Mouse (Mus musculus) embryonic facial prominence, embryonic 10.5 days (tissue): ENCODE measurements around the gene Gnat1. TPM values are rescaled to one million over a fixed set of nuclear protein-coding genes. Genes with fewer than 3 reads are reported as not detected.

Experiments used
- DNase-seq: peaks from one replicate; pipeline ENCODE4 v3.0.0-alpha.2; 2017; ENCODE audit warnings: low spot score
- H3K27ac ChIP-seq: fragments of 300-500 bp; sonication (generic); replicated peaks from 2 replicates; pipeline ENCODE4 v1.5.1; 2016; ENCODE audit warnings: mild to moderate bottlenecking
- H3K27me3 ChIP-seq: fragments of 300-500 bp; sonication (generic); replicated peaks from 2 replicates; pipeline ENCODE4 v1.6.1; 2016; ENCODE audit warnings: low read depth, mild to moderate bottlenecking; ENCODE audit not compliant: poor library complexity, severe bottlenecking
- H3K36me3 ChIP-seq: fragments of 300-500 bp; sonication (generic); replicated peaks from 2 replicates; pipeline ENCODE4 v1.6.1; 2016; ENCODE audit warnings: mild to moderate bottlenecking, moderate library complexity
- H3K4me1 ChIP-seq: fragments of 300-500 bp; sonication (generic); 2 replicates; pipeline ENCODE4 v1.6.1; 2016
- H3K4me3 ChIP-seq: fragments of 300-500 bp; sonication (generic); 2 replicates; pipeline ENCODE4 v1.5.1; 2016; ENCODE audit warnings: mild to moderate bottlenecking, moderate library complexity
- H3K9me3 ChIP-seq: fragments of 300-500 bp; sonication (generic); 2 replicates; pipeline ENCODE4 v1.6.1; 2016; ENCODE audit warnings: mild to moderate bottlenecking
- WGBS: fragments of 180-500 bp; shearing (Covaris S2); methylation state at CpG from one replicate; pipeline ENCODE4 v1.1.7; 2016; 5-methylcytosine and 5-hydroxymethylcytosine counted together
- polyA plus RNA-seq: library from polyadenylated mRNA; unstranded; fragments of >200 nt; fragmentation: Nextera tagmentation; extraction: Ambion mirVana; gene quantifications from 2 replicates; pipeline ENCODE4 v1.2.1, GENCODE M21; 2016

The Gnat1 gene
- polyA plus RNA-seq, 1 experiment from 2014 or later: 3.4 TPM

DNA sequence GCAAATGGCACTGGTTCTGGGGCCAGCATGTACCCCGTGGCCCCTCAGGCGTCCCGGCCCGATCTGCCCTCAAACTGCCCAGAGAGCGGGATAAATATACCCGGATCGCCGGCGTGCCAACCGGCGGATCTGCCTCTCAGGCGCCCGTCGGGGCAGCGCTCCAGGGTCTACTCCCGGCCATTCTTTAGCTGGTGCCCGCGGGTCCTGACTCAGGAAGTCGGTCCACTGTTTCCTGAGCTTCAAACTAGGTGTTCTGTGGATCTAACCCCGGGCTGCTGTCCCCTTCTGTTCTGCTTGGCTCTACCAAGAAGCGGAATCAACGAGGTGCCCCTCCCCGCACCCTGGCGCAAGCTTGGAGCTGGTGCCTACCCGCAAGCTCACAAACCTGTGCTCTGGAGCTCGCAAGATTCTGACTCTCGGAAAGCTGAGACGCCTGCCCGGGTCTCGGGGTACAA, 12.7 kb downstream of the Gnat1 start:
- DNase-seq: no peak

DNA sequence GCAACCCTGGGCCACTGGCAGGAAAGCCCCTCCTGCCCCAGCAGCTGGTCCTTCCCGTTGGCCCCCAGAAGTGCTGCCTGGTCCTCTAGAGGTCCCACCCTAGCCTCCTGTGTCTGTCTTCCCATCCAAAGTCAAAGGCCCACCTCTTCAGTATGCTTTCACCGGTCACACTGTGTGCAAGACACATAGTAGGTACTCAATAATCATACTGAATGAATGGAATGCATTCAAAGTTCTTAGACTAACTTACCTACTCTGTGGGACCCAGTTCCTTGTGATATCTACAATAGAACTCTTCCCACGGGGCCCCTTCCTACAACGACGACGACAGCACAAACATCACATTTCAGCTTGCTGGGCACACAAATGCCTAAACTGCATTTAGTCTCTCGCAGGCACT, 14.2 kb downstream of the Gnat1 start:
- DNase-seq: no peak
- Histone ChIP-seq H3K27me3 (peaks cover 52% of the 10 kb centered on the region), H3K4me3 (peak overlapping the region; percentile 13; the same call in 1 of the 2 replicates), H3K27ac (no peak overlapping the region), H3K4me1 (peaks cover 63% of the 10 kb centered on the region), H3K36me3 (no peaks in the 10 kb centered on the region), H3K9me3 (no peaks in the 10 kb centered on the region)
- WGBS: 91% methylated on average over 7 of the region's 7 CpGs

More for the DNA sequence above, 12.7 kb downstream of the Gnat1 start:
- Histone ChIP-seq H3K36me3 (no peaks in the 10 kb centered on the region), H3K4me1 (peaks cover 64% of the 10 kb centered on the region), H3K4me3 (peak overlapping the region; percentile 65), H3K27ac (peak overlapping the region; percentile 77), H3K27me3 (peaks cover 54% of the 10 kb centered on the region), H3K9me3 (no peaks in the 10 kb centered on the region)
- WGBS: under 1% methylated on average over 30 of the region's 30 CpGs

- peak; percentile 25 for DNase-seq
- no peaks in the 10 kb centered on the region for H3K36me3 ChIP-seq
- peak overlapping the region; percentile 45 for H3K27ac ChIP-seq
- H3K9me3 ChIP-seq: no peaks in the 10 kb centered on the region
- WGBS: 49% methylated on average over 9 of the region's 9 CpGs
- 0 out of 2 replicates have a peak overlapping the region, but pooled peaks have one; percentile 22 for H3K4me3 ChIP-seq
- peaks cover 43% of the 10 kb centered on the region for H3K27me3 ChIP-seq
- H3K4me1 ChIP-seq: peaks cover 59% of the 10 kb centered on the region
These were observed 16.0 kb downstream of the Gnat1 start for GRCm38 (mm10) chr9:107663525-107663924.

GRCm38 (mm10) chr9:107662342-107662741, 17.2 kb downstream of the Gnat1 start:
- H3K36me3 ChIP-seq: no peaks in the 10 kb centered on the region
- peaks cover 32% of the 10 kb centered on the region for H3K27me3 ChIP-seq
- DNase-seq: no peak
- WGBS: 81% methylated on average over 8 of the region's 8 CpGs
- H3K4me3 ChIP-seq: no peak overlapping the region
- H3K9me3 ChIP-seq: no peaks in the 10 kb centered on the region
- H3K27ac ChIP-seq: no peak overlapping the region
- H3K4me1 ChIP-seq: peaks cover 49% of the 10 kb centered on the region

DNA sequence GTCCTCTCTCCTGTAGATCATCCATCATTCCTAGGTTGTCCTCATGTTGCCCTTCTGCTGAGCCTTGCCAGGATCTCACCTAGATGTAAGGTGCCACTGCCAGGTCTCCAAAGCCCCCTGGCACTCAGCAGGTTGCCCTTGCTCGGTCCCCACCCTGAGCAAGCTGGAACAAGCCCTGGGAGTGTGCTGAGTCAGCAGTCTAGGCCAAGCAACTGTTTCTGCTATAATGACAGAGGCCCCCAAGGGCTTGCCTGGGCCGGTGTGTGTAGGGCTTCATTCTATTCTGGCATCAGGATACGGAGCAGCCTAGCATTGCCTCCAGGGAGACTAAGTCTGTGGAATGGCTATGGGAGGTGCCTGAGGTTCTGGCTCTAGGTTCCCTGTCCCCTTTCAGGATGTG, 18.7 kb downstream of the Gnat1 start:
- peaks cover 35% of the 10 kb centered on the region for H3K4me1 ChIP-seq
- 61% methylated on average over 3 of the region's 3 CpGs for WGBS
- H3K27ac ChIP-seq: no peak overlapping the region
- no peaks in the 10 kb centered on the region for H3K36me3 ChIP-seq
- no peak for DNase-seq
- H3K27me3 ChIP-seq: peaks cover 17% of the 10 kb centered on the region
- H3K9me3 ChIP-seq: no peaks in the 10 kb centered on the region
- H3K4me3 ChIP-seq: no peak overlapping the region

DNA sequence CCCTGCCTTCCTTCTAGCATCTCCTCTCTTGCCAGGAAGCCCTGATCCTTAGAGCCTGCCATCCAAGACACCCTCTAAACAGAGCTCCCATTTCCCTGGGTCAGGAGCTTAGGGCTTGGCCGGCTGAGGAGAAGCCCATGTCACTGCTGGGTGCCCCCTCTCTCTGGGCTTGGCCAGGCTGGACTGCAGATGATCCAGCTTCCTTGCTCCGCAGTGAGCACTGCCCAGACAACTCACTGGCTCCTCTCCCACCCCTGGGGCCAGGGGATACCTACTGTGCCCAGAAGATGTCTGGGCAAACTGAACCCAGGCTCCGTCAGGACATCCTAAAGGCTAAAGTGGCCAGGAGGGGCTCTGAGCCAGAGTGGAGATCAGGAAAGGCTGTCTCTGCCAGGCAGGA, 19.6 kb downstream of the Gnat1 start:
- no peaks in the 10 kb centered on the region for H3K9me3 ChIP-seq
- H3K4me1 ChIP-seq: peaks cover 31% of the 10 kb centered on the region
- DNase-seq: no peak
- 82% methylated on average over 3 of the region's 3 CpGs for WGBS
- H3K36me3 ChIP-seq: no peaks in the 10 kb centered on the region
- peak overlapping the region; percentile 14; the same call in 1 of the 2 replicates for H3K27ac ChIP-seq
- H3K4me3 ChIP-seq: no peak overlapping the region
- peaks cover 8% of the 10 kb centered on the region for H3K27me3 ChIP-seq

DNA sequence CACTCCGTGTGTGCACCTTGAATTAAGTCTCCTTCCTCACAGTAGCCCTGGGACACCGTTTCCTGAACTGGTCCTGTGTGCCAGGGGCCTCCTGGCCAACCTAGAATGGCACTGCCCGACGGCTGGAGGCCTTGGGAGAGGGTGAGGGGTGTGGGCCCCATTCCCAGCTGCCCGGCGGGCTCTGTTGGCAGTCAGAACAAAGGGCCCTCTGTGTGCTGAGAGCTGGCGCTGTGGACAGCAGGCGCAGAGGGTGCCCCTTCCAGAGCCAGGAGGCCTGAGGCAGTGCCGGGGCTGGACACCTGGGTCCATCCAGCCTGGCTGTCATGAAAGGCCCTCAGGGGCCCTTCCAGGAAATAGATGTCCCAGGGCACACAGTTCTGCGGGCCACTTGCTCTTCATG, 20.0 kb downstream of the Gnat1 start:
- WGBS: 84% methylated on average over 10 of the region's 10 CpGs
- no peak for DNase-seq
- Histone ChIP-seq H3K4me3 (no peak overlapping the region), H3K9me3 (no peaks in the 10 kb centered on the region), H3K4me1 (peaks cover 31% of the 10 kb centered on the region), H3K27ac (0 out of 2 replicates have a peak overlapping the region, but pooled peaks have one; percentile 14), H3K36me3 (no peaks in the 10 kb centered on the region), H3K27me3 (0 out of 2 replicates have a peak, but pooled peaks cover 6% of the 10 kb centered on the region)

DNA sequence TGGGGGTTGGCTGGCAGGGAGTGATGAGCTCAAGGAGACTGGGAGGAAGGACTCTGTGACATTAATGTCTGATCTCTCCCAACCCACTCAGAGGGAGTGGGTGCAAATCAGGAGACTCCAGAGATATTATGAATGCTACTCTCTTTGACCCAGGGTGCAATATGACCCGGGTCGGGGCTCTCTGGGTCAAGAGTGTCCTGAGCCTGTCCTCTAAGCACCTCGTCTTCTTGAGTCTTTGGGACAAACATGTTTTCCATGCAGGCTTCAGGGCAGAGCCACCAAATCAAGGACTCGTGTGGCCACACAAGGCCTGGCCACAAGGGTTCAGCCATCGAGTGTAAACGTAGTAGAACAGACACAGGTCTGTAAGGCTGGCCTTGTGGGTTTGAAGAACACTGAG, 21.4 kb downstream of the Gnat1 start:
- Histone ChIP-seq H3K27me3 (0 out of 2 replicates have a peak, but pooled peaks cover 6% of the 10 kb centered on the region), H3K27ac (no peak overlapping the region), H3K4me1 (peaks cover 20% of the 10 kb centered on the region), H3K4me3 (no peak overlapping the region), H3K9me3 (no peaks in the 10 kb centered on the region), H3K36me3 (no peaks in the 10 kb centered on the region)
- DNase-seq: no peak
- 82% methylated on average over 6 of the region's 6 CpGs for WGBS

DNA sequence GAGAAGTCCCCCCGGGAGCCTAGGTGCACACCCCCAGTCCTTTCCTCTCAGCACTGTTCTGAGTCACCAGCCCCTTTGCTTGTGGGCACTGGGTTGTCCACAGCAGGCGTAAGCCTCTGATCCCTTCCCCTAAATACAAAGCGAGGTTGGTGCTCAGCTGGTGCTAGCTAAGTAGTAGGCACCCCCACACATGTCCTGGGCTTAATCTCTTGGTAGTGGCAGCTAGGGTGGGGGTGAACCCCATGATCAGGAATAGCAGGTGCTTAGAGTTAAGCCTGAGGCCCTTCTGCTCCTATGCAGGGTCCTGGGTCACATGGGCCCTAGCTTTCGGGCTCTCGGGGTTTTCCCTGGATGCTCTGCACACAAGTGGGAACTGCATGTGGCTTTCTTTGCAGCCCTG, 22.4 kb downstream of the Gnat1 start:
- WGBS: 87% methylated on average over 5 of the region's 5 CpGs
- H3K27ac ChIP-seq: no peak overlapping the region
- DNase-seq: no peak
- H3K27me3 ChIP-seq: 0 out of 2 replicates have a peak, but pooled peaks cover 6% of the 10 kb centered on the region
- H3K36me3 ChIP-seq: no peaks in the 10 kb centered on the region
- peaks cover 13% of the 10 kb centered on the region for H3K4me1 ChIP-seq
- no peaks in the 10 kb centered on the region for H3K9me3 ChIP-seq
- H3K4me3 ChIP-seq: no peak overlapping the region

DNA sequence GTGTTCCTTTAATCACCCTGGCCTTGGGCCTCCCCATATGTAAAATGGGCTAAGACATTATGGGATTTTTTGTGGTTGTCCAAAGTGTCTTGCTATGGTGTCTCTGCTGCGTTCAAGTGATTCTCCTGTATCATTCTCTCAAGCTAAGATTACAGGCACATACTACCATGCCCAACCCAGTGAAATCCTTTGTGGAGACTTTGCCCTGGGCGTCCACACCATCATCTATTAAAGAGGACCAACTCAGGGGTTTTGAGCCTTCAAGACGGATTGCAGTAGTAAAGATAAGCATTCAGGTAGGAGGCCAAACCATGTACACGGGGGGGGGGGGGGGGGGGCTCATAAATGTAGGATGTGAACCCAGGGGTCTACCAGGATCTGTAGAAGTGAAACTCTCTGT, 24.9 kb downstream of the Gnat1 start:
- Histone ChIP-seq H3K4me1 (peaks cover 15% of the 10 kb centered on the region), H3K36me3 (no peaks in the 10 kb centered on the region), H3K4me3 (no peak overlapping the region), H3K27me3 (0 out of 2 replicates have a peak, but pooled peaks cover 6% of the 10 kb centered on the region), H3K9me3 (no peaks in the 10 kb centered on the region), H3K27ac (no peak overlapping the region)
- WGBS: 84% methylated on average over 4 of the region's 4 CpGs
- no peak for DNase-seq

DNA sequence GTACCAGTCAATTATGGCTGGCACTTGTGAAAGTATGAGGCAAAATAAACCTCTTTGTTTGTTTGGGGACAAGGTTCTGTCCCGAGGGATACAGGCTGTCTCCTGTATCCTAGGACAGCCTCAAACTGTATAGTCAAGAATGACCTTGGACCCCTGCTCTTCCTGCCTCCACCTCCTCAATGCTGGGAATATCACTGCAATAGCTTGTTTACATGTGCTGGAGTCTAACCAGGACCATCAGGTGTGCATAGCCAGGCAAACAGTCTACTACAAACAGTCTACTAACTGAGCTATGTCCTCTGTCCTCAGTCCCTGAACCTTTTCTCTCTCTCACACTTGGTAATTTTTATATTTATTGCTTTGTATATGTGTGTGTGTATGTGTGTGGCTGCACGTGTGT, 26.0 kb downstream of the Gnat1 start:
- 79% methylated on average over 2 of the region's 2 CpGs for WGBS
- Histone ChIP-seq H3K27ac (no peak overlapping the region), H3K27me3 (0 out of 2 replicates have a peak, but pooled peaks cover 3% of the 10 kb centered on the region), H3K36me3 (no peaks in the 10 kb centered on the region), H3K9me3 (no peaks in the 10 kb centered on the region), H3K4me1 (peaks cover 13% of the 10 kb centered on the region), H3K4me3 (no peak overlapping the region)
- no peak for DNase-seq

- no peak for DNase-seq
- Histone ChIP-seq H3K27ac (peak overlapping the region; percentile 12; the same call in 1 of the 2 replicates), H3K4me1 (peaks cover 10% of the 10 kb centered on the region), H3K27me3 (0 out of 2 replicates have a peak, but pooled peaks cover 3% of the 10 kb centered on the region), H3K36me3 (no peaks in the 10 kb centered on the region), H3K9me3 (no peaks in the 10 kb centered on the region), H3K4me3 (no peak overlapping the region)
- WGBS: 56% methylated on average over 12 of the region's 12 CpGs
These were observed 28.6 kb downstream of the Gnat1 start for GRCm38 (mm10) chr9:107650708-107651481.

DNA sequence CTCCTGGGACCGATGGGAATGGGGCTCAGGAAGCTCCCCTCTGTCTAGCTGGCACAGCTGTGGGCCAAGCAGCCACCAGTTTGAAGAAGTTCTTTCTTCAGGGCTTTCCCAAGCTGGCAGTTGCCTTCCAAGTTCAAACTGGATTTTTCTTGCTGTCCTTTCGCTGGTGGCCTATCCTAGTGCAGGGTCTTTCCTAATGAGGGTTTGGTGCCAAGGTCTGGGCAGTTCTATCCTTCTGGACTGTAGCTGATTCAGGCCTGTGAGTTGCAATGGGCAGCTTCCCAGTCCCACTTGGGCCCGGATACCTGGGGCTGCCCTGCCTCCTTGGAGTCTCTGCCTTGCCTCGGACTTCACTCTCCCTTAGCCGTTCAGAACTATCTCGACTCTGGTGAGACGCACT, 29.3 kb downstream of the Gnat1 start:
- Histone ChIP-seq H3K36me3 (no peaks in the 10 kb centered on the region), H3K9me3 (no peaks in the 10 kb centered on the region), H3K4me3 (no peak overlapping the region), H3K27me3 (0 out of 2 replicates have a peak, but pooled peaks cover 3% of the 10 kb centered on the region), H3K4me1 (peaks cover 15% of the 10 kb centered on the region), H3K27ac (peak overlapping the region; percentile 12; the same call in 1 of the 2 replicates)
- WGBS: 78% methylated on average over 7 of the region's 7 CpGs
- no peak for DNase-seq
